Mouse (Mus musculus): ENCODE measurements around the gene Gm49352.
"Not testable (repeated sequence)": the region's sequence is repeated elsewhere in the genome, so short reads cannot be mapped to it uniquely, and the experiment has no call there.

The Gm49352 gene

DNA sequence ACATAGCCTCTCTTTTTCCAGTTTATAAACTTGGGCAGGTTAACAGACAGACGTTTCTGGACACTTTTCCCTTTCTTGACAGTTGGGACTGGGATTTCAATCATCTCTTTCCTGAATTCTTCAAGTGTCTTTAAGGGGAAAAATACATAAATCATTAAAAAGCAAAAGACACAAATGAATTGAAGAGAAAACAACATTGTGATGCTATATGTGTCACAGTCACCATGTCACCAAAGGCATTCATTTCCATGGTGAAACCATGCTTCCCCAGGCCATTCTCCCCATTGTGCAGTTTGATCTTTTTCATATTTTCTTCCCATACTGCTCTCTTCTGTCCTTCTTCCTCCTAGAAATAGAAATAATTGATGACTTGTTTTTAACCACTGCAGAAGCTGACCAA is at the start of gene Gm49352:
TSS of gene Gm49352 (minus strand) at position 101 of the 400 bp plus-strand sequence.
- DNase-seq (ENCODE audit: low read depth, low spot score) = not testable (repeated sequence)

GRCm38 (mm10) chr13:61570027-61570426 is 2.1 kb upstream of the Gm49352 start, which contains the start of gene Cts3:
Cts3 (minus strand) TSS chr13:61570127.
- DNase-seq (ENCODE audit: low read depth, low spot score) = no peak

DNA sequence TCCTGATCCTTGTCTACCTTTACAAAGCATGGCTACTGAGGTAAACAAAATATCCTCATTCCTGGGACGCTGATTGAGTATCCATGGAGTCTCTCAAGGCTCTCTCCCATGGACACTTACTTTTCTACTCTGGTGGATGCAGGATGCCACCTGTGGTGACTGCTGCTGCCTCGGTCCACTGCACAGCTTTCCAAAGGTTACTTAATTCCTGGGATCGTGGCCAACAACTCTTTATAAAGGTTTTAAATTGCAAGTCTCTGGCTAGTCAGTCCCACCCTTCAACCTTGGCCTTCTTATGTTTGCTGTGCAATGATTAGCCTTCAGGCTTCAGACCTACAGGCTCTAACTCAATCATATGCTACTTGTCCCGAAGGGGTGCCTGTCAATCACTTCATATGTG is 26.3 kb downstream of the Gm49352 start, which contains the start of gene Ctsm:
TSS of gene Ctsm (minus strand) at position 209 of the 400 bp plus-strand sequence.
- no peak for DNase-seq (ENCODE audit: low read depth, low spot score)

Measured in mesoderm, embryonic 11.5 days (tissue).